Mouse (Mus musculus): Measurements from ENCODE around the gene Hpd. TPM values are rescaled to one million over a fixed set of nuclear protein-coding genes. Genes with fewer than 3 reads are reported as not detected.

Gene Hpd
- polyA plus RNA-seq, 1 experiment from 2014 or later = not detected

GRCm38 (mm10) chr5:123148073-123148722 lies 34.3 kb downstream of the Hpd start:
- Histone ChIP-seq H3K27ac (no peak overlapping the region), H3K4me3 (ENCODE audit: inconsistent target) (no peak overlapping the region)

GRCm38 (mm10) chr5:123147569-123147968 lies 35.0 kb downstream of the Hpd start:
- 93% methylated on average over 17 of the region's 17 CpGs for WGBS (ENCODE audit: missing documents)
- H3K4me3 ChIP-seq (ENCODE audit: inconsistent target) = no peak overlapping the region
- peaks cover 26% of the 10 kb centered on the region for H3K36me3 ChIP-seq (ENCODE audit: inconsistent target)
- H3K79me2 ChIP-seq (ENCODE audit: inconsistent target) = peaks cover 100% of the 10 kb centered on the region
- H3K27ac ChIP-seq = no peak overlapping the region

More at GRCm38 (mm10) chr5:123148073-123148722, 34.3 kb downstream of the Hpd start:
- H3K36me3 ChIP-seq (ENCODE audit: inconsistent target) = peaks cover 26% of the 10 kb centered on the region
- H3K79me2 ChIP-seq (ENCODE audit: inconsistent target) = peaks cover 100% of the 10 kb centered on the region
- WGBS (ENCODE audit: missing documents) = 94% methylated on average over 19 of the region's 25 CpGs

- H3K36me3 ChIP-seq (ENCODE audit: inconsistent target) = peaks cover 26% of the 10 kb centered on the region
- H3K27ac ChIP-seq = no peak overlapping the region
- 93% methylated on average over 11 of the region's 11 CpGs for WGBS (ENCODE audit: missing documents)
- H3K79me2 ChIP-seq (ENCODE audit: inconsistent target) = peaks cover 88% of the 10 kb centered on the region
- H3K4me3 ChIP-seq (ENCODE audit: inconsistent target) = no peak overlapping the region
Measured at GRCm38 (mm10) chr5:123146357-123146756, 36.2 kb downstream of the Hpd start.

- 14% methylated on average over 17 of the region's 20 CpGs for WGBS (ENCODE audit: missing documents)
- H3K79me2 ChIP-seq (ENCODE audit: inconsistent target) = peaks cover 82% of the 10 kb centered on the region
- H3K4me3 ChIP-seq (ENCODE audit: inconsistent target) = peak overlapping the region; percentile 82
- H3K27ac ChIP-seq = peak overlapping the region; percentile 17
- peaks cover 26% of the 10 kb centered on the region for H3K36me3 ChIP-seq (ENCODE audit: inconsistent target)
Measured at GRCm38 (mm10) chr5:123144746-123145590, 37.6 kb downstream of the Hpd start.

- Histone ChIP-seq H3K4me3 (ENCODE audit: inconsistent target) (peak overlapping the region; percentile 82), H3K36me3 (ENCODE audit: inconsistent target) (peaks cover 26% of the 10 kb centered on the region), H3K27ac (peak overlapping the region; percentile 81), H3K79me2 (ENCODE audit: inconsistent target) (peaks cover 82% of the 10 kb centered on the region)
- 5% methylated on average over 16 of the region's 17 CpGs for WGBS (ENCODE audit: missing documents)
Measured at GRCm38 (mm10) chr5:123143971-123144745, 38.4 kb downstream of the Hpd start.

- 3% methylated on average over 23 of the region's 24 CpGs for WGBS (ENCODE audit: missing documents)
- Histone ChIP-seq H3K4me3 (ENCODE audit: inconsistent target) (peak overlapping the region; percentile 82), H3K36me3 (ENCODE audit: inconsistent target) (peaks cover 20% of the 10 kb centered on the region)
Measured at GRCm38 (mm10) chr5:123143251-123143970, 39.1 kb downstream of the Hpd start.

GRCm38 (mm10) chr5:123142161-123143157 lies 40.1 kb downstream of the Hpd start, which contains the start of gene Setd1b:
Setd1b (plus strand) TSS chr5:123142193.
- WGBS (ENCODE audit: missing documents) = under 1% methylated on average over 81 of the region's 103 CpGs
- peaks cover 66% of the 10 kb centered on the region for H3K79me2 ChIP-seq (ENCODE audit: inconsistent target)
- H3K27ac ChIP-seq = peak within 1 kb of the TSS; percentile 100
- H3K4me3 ChIP-seq (ENCODE audit: inconsistent target) = peak within 1 kb of the TSS; percentile 82
- peaks cover 13% of the 10 kb centered on the region for H3K36me3 ChIP-seq (ENCODE audit: inconsistent target)

More at GRCm38 (mm10) chr5:123143251-123143970, 39.1 kb downstream of the Hpd start:
- Histone ChIP-seq H3K79me2 (ENCODE audit: inconsistent target) (peaks cover 76% of the 10 kb centered on the region), H3K27ac (peak overlapping the region; percentile 81)

GRCm38 (mm10) chr5:123141555-123142160 lies 40.9 kb downstream of the Hpd start:
- peak overlapping the region; percentile 100 for H3K27ac ChIP-seq
- peaks cover 64% of the 10 kb centered on the region for H3K79me2 ChIP-seq (ENCODE audit: inconsistent target)
- peak overlapping the region; percentile 52 for H3K4me3 ChIP-seq (ENCODE audit: inconsistent target)
- WGBS (ENCODE audit: missing documents) = 1% methylated on average over 33 of the region's 38 CpGs
- peaks cover 5% of the 10 kb centered on the region; the same call in 1 of the 2 replicates for H3K36me3 ChIP-seq (ENCODE audit: inconsistent target)

GRCm38 (mm10) chr5:123140694-123141554 lies 41.6 kb downstream of the Hpd start:
- Histone ChIP-seq H3K36me3 (ENCODE audit: inconsistent target) (no peaks in the 10 kb centered on the region), H3K79me2 (ENCODE audit: inconsistent target) (peaks cover 58% of the 10 kb centered on the region), H3K27ac (peak overlapping the region; percentile 100), H3K4me3 (ENCODE audit: inconsistent target) (peak overlapping the region; percentile 52)
- 1% methylated on average over 31 of the region's 31 CpGs for WGBS (ENCODE audit: missing documents)

GRCm38 (mm10) chr5:123139722-123140627 lies 42.6 kb downstream of the Hpd start:
- peak overlapping the region; percentile 100 for H3K27ac ChIP-seq
- no peaks in the 10 kb centered on the region; the same call in 1 of the 2 replicates for H3K36me3 ChIP-seq (ENCODE audit: inconsistent target)
- under 1% methylated on average over 28 of the region's 28 CpGs for WGBS (ENCODE audit: missing documents)
- H3K4me3 ChIP-seq (ENCODE audit: inconsistent target) = peak overlapping the region; percentile 52
- H3K79me2 ChIP-seq (ENCODE audit: inconsistent target) = peaks cover 58% of the 10 kb centered on the region
